Mouse (Mus musculus) urinary bladder, postnatal 14 days (tissue): Measurements from ENCODE around the gene Gm10778.

ENCODE experiments used
- DNase-seq: peaks from one replicate; pipeline ENCODE4 v3.0.0; 2021; ENCODE audit warnings: low spot score

Gene Gm10778

DNA sequence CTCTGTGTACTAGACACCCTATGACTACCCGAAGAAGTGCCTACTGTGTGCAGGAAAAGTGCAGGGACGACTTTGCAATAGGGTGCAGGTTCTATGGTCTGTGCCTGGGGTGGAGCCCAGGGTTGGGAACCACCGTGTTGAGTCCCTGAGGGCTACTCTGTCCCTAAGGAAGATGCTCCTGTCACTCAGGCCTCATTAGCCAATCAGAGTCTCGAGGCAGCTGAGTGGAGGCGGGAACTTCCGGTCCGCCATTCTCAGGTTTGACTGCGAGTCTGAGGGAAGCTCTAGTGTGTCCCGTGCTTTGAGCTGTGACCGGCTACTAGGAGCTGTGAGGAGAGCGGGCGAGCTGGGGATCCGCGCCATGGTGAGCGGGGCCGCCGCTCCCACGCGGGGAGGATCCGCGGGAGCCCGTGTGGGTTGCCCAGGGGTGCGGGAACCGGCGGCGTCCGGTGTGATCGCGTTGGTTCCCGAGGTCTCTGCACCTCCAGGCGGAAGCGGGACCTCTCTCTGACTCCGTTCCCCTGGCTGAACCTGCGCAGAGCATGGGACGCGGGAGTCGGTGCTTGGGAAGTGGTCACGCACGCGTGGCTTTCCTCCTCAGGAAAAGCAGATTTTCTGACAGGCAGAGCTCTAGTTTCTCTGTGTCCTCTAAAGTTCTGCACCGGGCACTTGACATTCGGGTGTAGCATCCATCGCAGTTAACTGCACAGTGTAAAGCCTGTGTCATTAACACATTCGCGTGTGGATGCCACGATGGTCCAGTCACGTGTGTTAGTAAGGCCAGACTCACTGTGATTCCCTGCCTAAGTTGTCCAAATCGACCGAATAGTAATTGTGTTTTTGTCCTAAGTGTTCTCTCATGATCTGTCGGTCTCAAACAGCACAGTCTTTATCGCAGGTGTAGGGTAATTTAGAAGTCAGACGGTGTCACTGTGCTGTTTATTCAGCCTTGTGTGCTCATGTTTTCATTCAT, at the start of gene Gm10778:
Gene Gm10778, plus strand, starts transcription at position 257 of the 973 bp plus-strand sequence.
- DNase-seq, result peak; percentile 88

- no peak for DNase-seq
These were observed 49.2 kb upstream of the Gm10778 start for GRCm38 (mm10) chr10:81599630-81600029.

DNA sequence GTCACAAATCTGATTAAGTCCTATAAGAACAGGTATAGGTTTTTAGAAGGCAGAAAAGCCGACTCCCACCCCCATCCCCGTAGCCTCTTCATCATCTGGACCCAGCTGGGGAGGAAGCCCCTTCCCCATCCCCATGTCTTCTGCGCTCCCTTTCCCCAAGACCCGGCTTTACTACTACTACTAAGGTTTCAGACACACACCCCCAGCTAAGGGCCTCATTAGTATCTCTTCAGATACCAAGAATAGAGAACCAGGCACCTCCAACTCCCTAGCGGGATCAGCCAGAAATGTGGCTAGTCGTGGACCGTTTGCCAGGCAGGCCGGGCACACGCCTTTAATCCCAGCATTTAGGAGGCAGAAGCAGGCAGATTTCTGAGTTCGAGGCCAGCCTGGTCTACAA, 48.8 kb upstream of the Gm10778 start:
- no peak for DNase-seq

DNA sequence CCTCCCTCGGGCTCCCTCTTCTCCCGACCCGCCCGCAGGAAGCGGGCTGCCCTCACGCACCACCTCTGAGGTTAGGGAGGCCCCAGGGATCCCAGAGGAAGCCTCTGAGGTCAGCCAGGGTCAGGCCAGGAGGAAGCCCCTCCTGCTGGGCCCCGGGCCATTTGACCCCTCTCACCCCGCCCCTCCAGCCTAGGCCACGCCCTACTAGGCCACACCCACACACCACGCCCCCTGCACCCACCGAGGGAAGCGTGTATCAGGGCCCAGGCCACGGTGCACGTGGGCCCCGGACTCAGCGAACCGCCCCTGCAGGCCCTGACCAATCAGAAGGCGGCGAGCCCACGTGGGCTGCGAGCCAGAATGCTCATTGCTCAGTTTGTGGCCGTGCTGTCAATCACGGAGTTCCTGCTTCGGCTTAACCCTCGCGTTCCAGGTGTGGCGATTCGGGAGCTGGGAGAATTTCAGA, 48.1 kb upstream of the Gm10778 start, which contains the start of gene Tle6:
Gene Tle6, minus strand, starts transcription at position 336 of the 466 bp plus-strand sequence.
- DNase-seq, result peak; percentile 97

DNA sequence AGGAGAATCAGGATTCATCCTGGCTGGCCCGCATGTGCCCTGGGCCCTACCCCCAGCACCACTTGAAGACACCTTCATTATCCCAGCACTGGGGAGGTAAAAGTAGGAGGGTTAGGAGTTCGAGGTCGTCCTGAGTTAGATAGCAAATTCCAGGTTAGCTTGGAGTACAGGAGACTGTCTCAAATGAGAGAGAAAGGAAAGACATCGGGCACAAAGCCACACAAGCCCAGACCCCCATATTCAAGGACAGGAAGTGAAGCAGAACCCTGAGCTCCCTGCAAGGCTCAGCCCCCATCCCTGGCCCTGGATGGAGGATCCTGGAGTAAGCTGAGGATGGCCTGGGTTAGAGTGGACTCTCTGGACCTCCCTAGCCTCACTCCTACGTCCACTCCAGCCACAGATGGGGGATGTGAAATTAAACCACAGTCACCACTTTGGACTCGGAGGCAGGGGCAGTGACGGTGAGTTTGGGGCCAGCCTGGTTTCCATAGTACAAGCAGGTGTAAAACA, 47.4 kb upstream of the Gm10778 start:
- DNase-seq, result no peak

- DNase-seq, result no peak
These were observed 46.1 kb upstream of the Gm10778 start for GRCm38 (mm10) chr10:81602741-81603151.

- DNase-seq, result no peak
These were observed 44.6 kb upstream of the Gm10778 start for GRCm38 (mm10) chr10:81604019-81604967.

GRCm38 (mm10) chr10:81604968-81605665, 43.7 kb upstream of the Gm10778 start:
- DNase-seq, result peak; percentile 91

GRCm38 (mm10) chr10:81605666-81605973, 43.2 kb upstream of the Gm10778 start:
- no peak for DNase-seq

DNA sequence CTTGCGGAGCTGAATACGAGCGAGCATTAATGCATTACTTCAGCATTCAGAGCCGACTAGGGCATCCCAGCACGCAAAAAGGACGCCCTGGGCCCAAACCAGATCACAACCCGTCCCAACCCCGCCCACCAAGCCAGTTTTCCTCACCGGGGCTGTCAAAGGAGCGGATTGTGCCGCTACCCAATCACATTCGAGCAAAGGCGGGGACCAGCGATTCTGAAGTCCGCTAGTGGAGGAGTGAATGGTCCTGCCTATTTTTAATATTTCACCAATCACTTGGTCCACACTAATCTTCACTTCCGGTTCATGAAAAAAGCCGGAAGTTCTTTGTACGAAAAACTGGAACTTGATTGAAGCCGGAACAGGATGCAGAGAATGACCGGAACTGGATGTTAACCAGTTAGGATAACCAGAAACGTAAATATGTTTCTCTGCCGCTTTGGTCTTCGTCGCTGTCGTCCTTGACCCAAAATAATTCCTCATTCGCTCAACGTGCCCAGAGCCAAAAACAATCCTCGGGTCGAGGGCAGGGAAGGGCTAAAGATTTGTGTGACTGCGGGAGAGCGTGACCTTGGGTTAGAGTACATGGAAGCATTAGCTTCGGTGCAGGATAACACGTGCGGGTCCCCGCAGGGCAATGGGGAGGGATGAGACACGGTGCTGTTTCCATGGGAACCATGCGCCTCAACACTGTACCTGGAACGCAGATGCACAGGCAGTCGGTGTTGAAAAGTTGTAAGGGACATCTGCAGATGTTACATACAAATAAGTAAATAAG, 42.7 kb upstream of the Gm10778 start, which contains the start of gene BC025920:
Gene BC025920, plus strand, starts transcription at position 297 of the 778 bp plus-strand sequence.
- DNase-seq, result peak; percentile 95

- no peak for DNase-seq
These were observed 40.6 kb upstream of the Gm10778 start for GRCm38 (mm10) chr10:81608308-81608707.

- DNase-seq, result no peak
These were observed 36.1 kb upstream of the Gm10778 start for GRCm38 (mm10) chr10:81612779-81613178.

DNA sequence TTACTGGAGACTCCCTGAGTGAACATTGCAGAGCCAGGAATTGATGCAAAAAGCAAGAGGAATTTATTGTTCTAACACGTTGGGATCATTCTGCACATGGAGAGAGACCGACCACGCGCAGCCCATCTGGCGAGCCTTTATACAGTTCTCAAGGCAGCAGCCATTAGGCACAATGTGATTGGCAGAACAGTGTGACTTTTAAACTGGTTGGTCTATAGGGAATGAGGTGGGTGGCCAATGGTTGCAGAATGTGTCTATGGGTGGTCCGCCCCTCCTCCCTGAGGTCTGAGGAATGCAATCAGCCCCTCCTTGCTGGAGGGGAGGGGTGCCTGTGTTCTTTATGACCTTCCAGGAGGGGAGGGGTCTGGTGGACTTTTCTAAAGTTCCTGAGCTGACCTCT, 33.4 kb upstream of the Gm10778 start:
- no peak for DNase-seq

GRCm38 (mm10) chr10:81619976-81620375, 28.9 kb upstream of the Gm10778 start:
- no peak for DNase-seq

DNA sequence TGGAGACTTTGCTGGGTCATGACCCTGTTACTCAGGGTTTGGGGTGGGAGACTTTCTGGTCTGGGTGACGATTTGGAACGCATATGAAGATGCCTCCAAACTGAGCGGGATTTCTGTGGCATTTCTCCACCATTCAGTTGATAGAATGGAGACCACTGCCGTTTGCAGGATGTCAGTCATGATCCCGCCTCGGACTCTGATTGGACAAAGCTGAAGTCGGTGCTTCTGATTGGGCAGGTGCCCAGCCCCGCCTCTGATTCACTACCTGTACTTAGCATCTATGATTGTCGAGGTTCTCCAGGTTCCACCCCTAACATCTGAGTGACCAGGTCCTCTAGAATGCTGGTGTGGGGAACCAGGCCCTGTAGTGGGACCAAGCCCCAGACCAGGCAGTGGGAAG, 28.1 kb upstream of the Gm10778 start:
- DNase-seq, result no peak

DNA sequence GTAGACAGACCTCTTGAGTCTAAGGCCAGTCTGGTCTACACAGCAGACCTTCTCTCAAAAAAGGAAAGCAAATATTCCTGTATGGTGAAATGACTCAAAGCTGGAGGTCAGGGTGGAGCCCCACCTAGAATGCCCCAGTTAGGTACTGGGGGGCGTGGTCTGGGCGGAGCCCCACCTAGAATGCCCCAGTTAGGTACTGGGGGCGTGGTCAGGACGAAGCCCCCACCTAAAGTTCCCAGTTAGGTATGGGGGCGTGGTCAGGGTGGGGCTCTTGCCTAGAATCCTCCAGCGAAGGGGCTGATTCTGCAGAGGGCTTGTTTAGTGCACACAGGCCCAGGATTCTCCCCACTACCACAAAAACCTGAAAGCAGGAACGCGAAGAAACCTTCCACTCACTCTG, 25.4 kb upstream of the Gm10778 start:
- DNase-seq, result no peak

- no peak for DNase-seq
These were observed 22.5 kb upstream of the Gm10778 start for GRCm38 (mm10) chr10:81626101-81626993.

DNA sequence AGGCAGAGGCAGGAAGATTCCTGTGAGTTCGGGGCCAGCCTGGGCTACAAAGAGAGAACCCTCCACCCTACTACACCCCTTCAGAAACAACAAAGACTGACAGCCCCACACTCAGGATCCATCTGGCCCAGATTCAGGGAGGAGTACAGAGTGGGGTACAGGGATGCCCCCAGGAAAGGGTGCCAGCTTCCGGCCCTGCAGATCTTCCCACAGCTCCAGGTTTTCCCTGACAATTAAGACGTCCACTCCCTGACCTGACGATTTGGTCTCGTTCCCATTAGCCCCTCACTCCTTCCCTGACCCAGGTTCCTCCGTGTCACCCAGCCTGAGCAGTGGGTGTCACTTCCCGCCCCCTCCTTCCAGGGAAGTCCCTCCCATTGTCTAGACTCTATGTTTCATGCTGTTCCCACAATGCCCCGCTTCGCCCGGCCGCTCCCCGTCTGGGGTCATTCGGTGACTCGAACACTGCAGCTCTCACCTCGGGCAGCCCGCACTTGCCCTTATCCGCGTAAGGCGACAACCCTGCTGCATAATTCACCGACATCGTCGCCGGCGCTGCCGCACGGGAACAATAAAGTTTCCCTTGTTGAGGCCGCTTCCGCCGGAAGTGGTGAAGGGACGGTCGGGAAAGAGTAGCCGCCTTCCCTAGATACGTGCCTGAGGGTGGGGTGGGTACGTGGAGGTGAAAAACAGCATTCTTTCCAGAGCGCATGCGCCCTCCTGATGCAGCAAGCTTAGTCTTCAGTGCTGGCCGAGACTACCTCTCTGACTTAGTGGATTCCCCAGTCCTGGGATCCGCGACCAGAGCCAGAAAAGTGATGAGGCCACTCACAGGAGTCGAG, 21.6 kb upstream of the Gm10778 start, which contains the start of gene Sirt6:
Gene Sirt6, minus strand, starts transcription at position 804 of the 842 bp plus-strand sequence.
- DNase-seq, result peak; percentile 94

DNA sequence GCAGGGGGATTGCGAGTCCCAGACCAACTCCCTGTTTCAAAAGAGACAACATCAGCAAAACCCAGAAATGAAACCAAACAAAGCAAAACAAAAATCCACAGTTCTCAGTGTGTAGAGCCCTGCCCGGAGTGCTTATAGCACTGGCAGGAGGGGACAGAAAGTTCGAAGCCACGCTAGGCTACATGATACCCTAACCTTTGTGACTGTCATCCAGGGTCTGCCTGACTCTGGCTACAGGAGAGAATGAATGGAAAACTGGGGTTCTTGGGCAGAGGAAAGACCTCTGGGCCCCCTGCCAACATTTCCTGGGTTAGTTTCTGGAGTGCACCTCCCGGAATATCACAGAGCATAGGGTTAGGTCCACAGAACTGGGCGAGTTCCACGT, 21.0 kb upstream of the Gm10778 start:
- DNase-seq, result no peak
